Mouse (Mus musculus): ENCODE results near the gene Rbm41. TPM values are rescaled to one million over a fixed set of nuclear protein-coding genes. Genes with fewer than 3 reads are reported as not detected.

The Rbm41 gene
- total RNA-seq (2014; rRNA removed) (7.1 and 7.5 TPM in 2 replicates), polyA plus RNA-seq (2015; fragmentation: Nextera tagmentation; extraction: Ambion mirVana) (2.4 and 2.7 TPM in 2 replicates)

GRCm38 (mm10) chrX:139997740-139998690 is at the start of gene Rbm41:
Rbm41 (minus strand) TSS chrX:139998595.
- DNase-seq (ENCODE audit: low spot score): peak; percentile 76
- H3K4me3 ChIP-seq (ENCODE audit: low read length): peak within 1 kb of the TSS; percentile 57
- no peaks in the 10 kb centered on the region for H3K9me3 ChIP-seq (ENCODE audit: low read length)
- peak within 1 kb of the TSS; percentile 47 for H3K9ac ChIP-seq (replicated peaks; ENCODE audit: low read length)
- no peaks in the 10 kb centered on the region for H3K36me3 ChIP-seq (ENCODE audit: insufficient read depth, low read length)
- peak; percentile 91 for ATAC-seq
- peak within 1 kb of the TSS; percentile 26; the same call in 1 of the 2 replicates for H3K27ac ChIP-seq
- H3K27me3 ChIP-seq (ENCODE audit: insufficient read depth, low read length): no peaks in the 10 kb centered on the region
- H3K4me1 ChIP-seq (ENCODE audit: insufficient read depth, low read length): no peaks in the 10 kb centered on the region
- H3K4me2 ChIP-seq (ENCODE audit: low read depth, low read length): peak within 1 kb of the TSS; percentile 52
- TF ChIP-seq CTCF (IDR thresholded peaks at IDR 0.05; ENCODE audit: low read depth): no peak
- WGBS: 27% methylated on average over 25 of the region's 25 CpGs

GRCm38 (mm10) chrX:139998691-139999065 is 283 bp upstream of the Rbm41 start:
- DNase-seq (ENCODE audit: low spot score) (no peak), ATAC-seq (peak; percentile 45; the same call in 1 of the 2 replicates)
- Histone ChIP-seq H3K9ac (replicated peaks; ENCODE audit: low read length) (no peak overlapping the region; the same call in 1 of the 2 replicates), H3K9me3 (ENCODE audit: low read length) (no peaks in the 10 kb centered on the region), H3K36me3 (ENCODE audit: insufficient read depth, low read length) (no peaks in the 10 kb centered on the region), H3K27ac (no peak overlapping the region), H3K27me3 (ENCODE audit: insufficient read depth, low read length) (no peaks in the 10 kb centered on the region), H3K4me1 (ENCODE audit: insufficient read depth, low read length) (no peaks in the 10 kb centered on the region), H3K4me2 (ENCODE audit: low read depth, low read length) (peak overlapping the region; percentile 52), H3K4me3 (ENCODE audit: low read length) (peak overlapping the region; percentile 57)
- WGBS: 78% methylated on average over 4 of the region's 4 CpGs
- TF ChIP-seq CTCF (IDR thresholded peaks at IDR 0.05; ENCODE audit: low read depth): no peak

GRCm38 (mm10) chrX:139982115-139982514 is 16.3 kb downstream of the Rbm41 start:
- Histone ChIP-seq H3K27me3 (ENCODE audit: insufficient read depth, low read length) (no peaks in the 10 kb centered on the region), H3K27ac (no peak overlapping the region), H3K9ac (replicated peaks; ENCODE audit: low read length) (no peak overlapping the region), H3K4me1 (ENCODE audit: insufficient read depth, low read length) (no peaks in the 10 kb centered on the region), H3K4me2 (ENCODE audit: low read depth, low read length) (no peak overlapping the region), H3K4me3 (ENCODE audit: low read length) (no peak overlapping the region), H3K36me3 (ENCODE audit: insufficient read depth, low read length) (no peaks in the 10 kb centered on the region), H3K9me3 (ENCODE audit: low read length) (no peaks in the 10 kb centered on the region)
- no peak for TF ChIP-seq CTCF (IDR thresholded peaks at IDR 0.05; ENCODE audit: low read depth)
- 86% methylated on average over 5 of the region's 5 CpGs for WGBS
- ATAC-seq: no peak
- no peak for DNase-seq (ENCODE audit: low spot score)

GRCm38 (mm10) chrX:139933507-139933906 is 64.9 kb downstream of the Rbm41 start:
- Histone ChIP-seq H3K4me1 (ENCODE audit: insufficient read depth, low read length) (no peaks in the 10 kb centered on the region), H3K27ac (no peak overlapping the region), H3K4me3 (ENCODE audit: low read length) (no peak overlapping the region), H3K9me3 (ENCODE audit: low read length) (no peaks in the 10 kb centered on the region), H3K9ac (replicated peaks; ENCODE audit: low read length) (no peak overlapping the region), H3K27me3 (ENCODE audit: insufficient read depth, low read length) (no peaks in the 10 kb centered on the region), H3K36me3 (ENCODE audit: insufficient read depth, low read length) (no peaks in the 10 kb centered on the region), H3K4me2 (ENCODE audit: low read depth, low read length) (no peak overlapping the region)
- DNase-seq (ENCODE audit: low spot score) (no peak), ATAC-seq (no peak)
- WGBS: 77% methylated on average over 1 of the region's 1 CpGs
- no peak for TF ChIP-seq CTCF (IDR thresholded peaks at IDR 0.05; ENCODE audit: low read depth)

GRCm38 (mm10) chrX:139932472-139932871 is 65.9 kb downstream of the Rbm41 start:
- no peaks in the 10 kb centered on the region for H3K4me1 ChIP-seq (ENCODE audit: insufficient read depth, low read length)
- H3K4me2 ChIP-seq (ENCODE audit: low read depth, low read length): no peak overlapping the region
- no peaks in the 10 kb centered on the region for H3K9me3 ChIP-seq (ENCODE audit: low read length)
- peak; percentile 62 for TF ChIP-seq CTCF (IDR thresholded peaks at IDR 0.05; ENCODE audit: low read depth)
- H3K9ac ChIP-seq (replicated peaks; ENCODE audit: low read length): no peak overlapping the region
- 63% methylated on average over 3 of the region's 3 CpGs for WGBS
- no peak overlapping the region for H3K4me3 ChIP-seq (ENCODE audit: low read length)
- DNase-seq (ENCODE audit: low spot score) (peak; percentile 48), ATAC-seq (no peak)
- H3K27ac ChIP-seq: no peak overlapping the region
- no peaks in the 10 kb centered on the region for H3K36me3 ChIP-seq (ENCODE audit: insufficient read depth, low read length)
- no peaks in the 10 kb centered on the region for H3K27me3 ChIP-seq (ENCODE audit: insufficient read depth, low read length)

- no peak overlapping the region for H3K4me2 ChIP-seq (ENCODE audit: low read depth, low read length)
- ATAC-seq (no peak), DNase-seq (ENCODE audit: low spot score) (no peak)
- H3K4me1 ChIP-seq (ENCODE audit: insufficient read depth, low read length): no peaks in the 10 kb centered on the region
- no peaks in the 10 kb centered on the region for H3K36me3 ChIP-seq (ENCODE audit: insufficient read depth, low read length)
- TF ChIP-seq CTCF (IDR thresholded peaks at IDR 0.05; ENCODE audit: low read depth): no peak
- no peak overlapping the region for H3K9ac ChIP-seq (replicated peaks; ENCODE audit: low read length)
- no peak overlapping the region for H3K4me3 ChIP-seq (ENCODE audit: low read length)
- WGBS: 83% methylated on average over 4 of the region's 4 CpGs
- no peak overlapping the region for H3K27ac ChIP-seq
- no peaks in the 10 kb centered on the region for H3K9me3 ChIP-seq (ENCODE audit: low read length)
- no peaks in the 10 kb centered on the region for H3K27me3 ChIP-seq (ENCODE audit: insufficient read depth, low read length)
These were observed 77.8 kb downstream of the Rbm41 start for GRCm38 (mm10) chrX:139920572-139920971.

GRCm38 (mm10) chrX:139891387-139891786 is 107.0 kb downstream of the Rbm41 start:
- Histone ChIP-seq H3K4me1 (ENCODE audit: insufficient read depth, low read length) (no peaks in the 10 kb centered on the region), H3K27ac (no peak overlapping the region), H3K9me3 (ENCODE audit: low read length) (no peaks in the 10 kb centered on the region), H3K9ac (replicated peaks; ENCODE audit: low read length) (no peak overlapping the region), H3K36me3 (ENCODE audit: insufficient read depth, low read length) (no peaks in the 10 kb centered on the region), H3K27me3 (ENCODE audit: insufficient read depth, low read length) (no peaks in the 10 kb centered on the region), H3K4me2 (ENCODE audit: low read depth, low read length) (no peak overlapping the region), H3K4me3 (ENCODE audit: low read length) (no peak overlapping the region)
- ATAC-seq: no peak
- WGBS: 79% methylated on average over 1 of the region's 1 CpGs
- no peak for TF ChIP-seq CTCF (IDR thresholded peaks at IDR 0.05; ENCODE audit: low read depth)
- no peak for DNase-seq (ENCODE audit: low spot score)
